Mouse (Mus musculus) heart, postnatal 14 days (tissue): Measurements from ENCODE around the gene Plekhb1. TPM values are rescaled to one million over a fixed set of nuclear protein-coding genes. Genes with fewer than 3 reads are reported as not detected.

ENCODE experiments used
- DNase-seq, 2 experiments: peaks; one replicate each; pipeline ENCODE4 v3.0.0; 2021 to 2022
- intact Hi-C: fragments of 180-260 bp; cut with DNase I; formaldehyde crosslinking; loops from one replicate; pipeline ENCODE4 v1.15.1; 2025
- total RNA-seq, 2 experiments: library from RNA; stranded (reverse); gene quantifications; 2 replicates each; pipeline ENCODE4 v1.2.3; 2021

Gene Plekhb1
- total RNA-seq, 2 experiments from 2014 or later, result 1.8 to 2.3 TPM

DNA sequence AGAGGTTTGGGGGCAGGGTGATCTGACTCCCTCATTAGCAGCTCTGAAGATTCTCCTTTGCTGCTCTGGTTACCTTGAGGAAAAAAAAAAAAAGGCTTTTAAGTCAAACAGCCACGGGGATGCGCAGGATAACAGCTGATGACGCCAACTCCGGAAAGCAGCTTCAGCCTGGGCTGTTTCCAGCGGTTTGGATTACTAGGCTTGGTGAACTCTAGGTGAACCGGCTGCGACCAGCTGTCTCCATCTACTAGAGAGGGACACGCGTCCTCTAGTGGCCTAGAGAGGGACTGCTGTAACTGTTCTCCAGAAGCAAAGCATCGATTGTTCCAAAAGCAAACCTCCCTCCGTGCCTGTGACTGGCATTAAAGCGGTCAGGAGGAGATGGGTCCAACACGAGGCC, 976 bp upstream of the Plekhb1 start:
- DNase-seq, result peak; percentile 88 to 95
- intact Hi-C loops, result loop anchor here (1.0 kb wide), 1 partner anchor 143 kb away; no protein-coding TSS in a partner anchor

DNA sequence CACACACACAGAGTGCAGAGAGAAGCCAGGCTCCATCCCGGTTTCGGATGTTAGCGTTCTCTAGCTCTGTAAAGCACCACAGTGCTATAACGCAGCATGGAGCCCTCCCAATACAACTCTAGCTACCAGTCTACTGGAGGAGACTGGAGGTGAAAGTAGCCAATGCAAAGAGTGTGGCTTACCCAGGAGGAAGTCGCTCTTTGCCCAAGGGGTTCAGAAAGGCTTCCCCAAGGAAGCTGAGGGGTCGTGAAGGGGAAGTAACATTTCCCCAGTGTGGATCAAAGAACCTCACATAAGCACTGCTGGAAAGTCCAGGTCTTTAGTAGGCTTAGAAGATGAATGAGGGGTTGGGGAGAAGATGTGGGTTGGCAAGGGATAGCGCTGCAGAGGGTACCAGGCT, 950 bp downstream of the Plekhb1 start:
- intact Hi-C loops, result no loop called here
- DNase-seq, result no peak

DNA sequence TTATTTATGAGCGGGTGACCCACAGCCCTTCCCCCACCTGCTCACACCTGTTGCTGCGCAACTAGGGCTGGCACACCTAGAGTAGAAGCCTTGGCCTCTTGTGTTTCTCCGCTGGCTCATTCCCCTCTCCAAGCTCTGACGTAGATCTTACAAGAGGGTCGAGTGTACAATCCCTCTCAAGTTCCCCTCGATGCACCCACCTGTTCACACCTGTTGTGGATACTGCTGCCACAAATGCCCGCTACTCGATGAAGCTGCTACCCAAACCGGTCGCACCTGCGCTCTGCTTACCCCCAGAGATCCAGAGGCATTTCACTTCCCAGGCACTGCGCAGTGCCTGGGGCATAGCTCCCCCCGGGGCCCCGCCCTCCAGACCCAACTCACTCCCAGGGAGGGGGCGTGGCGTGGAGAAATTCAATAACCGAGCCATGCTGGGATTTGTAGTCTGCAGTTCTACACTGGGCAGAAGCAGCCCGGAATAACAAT, 4.1 kb downstream of the Plekhb1 start:
- intact Hi-C loops, result no loop called here
- DNase-seq, result no peak

DNA sequence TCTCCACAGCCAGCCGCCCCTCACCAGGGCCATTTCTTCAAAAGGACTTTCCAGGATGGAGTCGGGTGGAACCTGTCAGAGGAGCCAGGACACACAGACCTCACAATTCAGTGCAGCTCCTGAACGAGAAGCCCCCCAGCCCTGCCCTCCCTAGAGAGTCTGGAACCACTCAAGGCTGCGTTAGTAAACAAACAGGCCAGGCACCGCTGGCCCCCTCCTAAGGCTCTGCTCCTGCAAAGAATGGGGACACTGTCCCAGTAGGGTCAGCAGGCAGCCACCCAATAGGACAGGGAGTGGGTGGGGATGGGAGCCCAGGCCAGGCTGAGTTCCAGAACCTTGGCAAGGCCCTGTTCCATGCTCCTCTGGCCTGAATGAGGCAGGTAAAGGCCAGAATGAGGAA, 5.5 kb downstream of the Plekhb1 start:
- DNase-seq, result no peak
- intact Hi-C loops, result no loop called here

DNA sequence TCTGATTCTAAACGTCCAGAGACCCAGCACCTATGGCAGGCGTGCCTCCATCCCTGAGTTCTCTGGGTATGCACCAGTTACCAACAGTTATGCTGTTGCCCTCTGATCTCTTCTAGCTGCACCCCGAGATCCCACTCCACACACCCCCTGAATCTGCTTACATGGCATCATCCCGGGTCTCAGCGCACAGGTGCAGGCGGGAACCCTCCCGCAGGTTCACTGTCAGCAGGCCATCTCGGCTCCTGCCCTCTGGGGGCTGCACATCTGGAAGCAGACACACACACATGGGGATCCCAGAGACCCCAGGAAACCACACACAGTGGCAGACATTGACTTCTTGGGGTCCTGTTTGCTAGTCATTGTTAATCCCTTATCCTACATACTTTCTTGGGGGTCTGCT, 7.8 kb downstream of the Plekhb1 start:
- no peak for DNase-seq
- intact Hi-C loops, result no loop called here

DNA sequence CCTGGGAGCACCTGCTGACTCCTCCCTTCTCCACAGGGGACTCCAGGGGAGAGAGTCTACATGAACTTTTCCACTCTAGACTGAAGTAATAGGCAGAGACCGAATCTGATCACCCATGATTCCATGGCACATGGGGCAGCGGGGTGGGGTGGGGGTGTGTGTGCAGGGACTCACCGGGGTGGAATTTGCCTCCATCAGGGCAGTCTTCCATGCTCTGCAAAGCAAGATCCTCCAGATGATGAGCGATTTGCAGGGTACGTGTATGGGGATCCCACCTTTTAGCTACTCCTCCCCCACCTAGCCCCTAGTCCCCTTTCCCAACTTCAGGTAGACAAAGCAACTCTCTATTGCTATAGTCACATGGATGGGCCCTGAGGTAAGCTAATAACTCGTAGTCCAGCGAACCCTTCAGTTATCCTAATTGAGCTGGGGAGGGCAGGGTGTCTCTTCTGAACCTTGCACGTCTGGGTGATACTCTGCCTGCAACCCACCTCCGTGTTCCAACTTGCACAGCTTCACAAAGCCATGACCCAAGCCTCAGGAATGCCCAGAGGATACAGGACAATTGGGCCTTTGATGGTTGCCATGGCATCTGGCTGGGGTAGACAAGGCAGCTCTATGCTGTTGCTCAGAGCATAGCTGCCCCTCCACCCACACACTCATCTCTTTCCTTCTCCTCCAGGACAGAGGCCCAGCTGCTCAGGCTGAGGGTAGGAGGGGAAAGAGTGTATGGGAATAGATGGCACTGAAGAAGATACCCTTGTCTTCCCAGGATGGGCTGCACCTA, 8.5 kb downstream of the Plekhb1 start:
- intact Hi-C loops, result no loop called here
- no peak for DNase-seq

DNA sequence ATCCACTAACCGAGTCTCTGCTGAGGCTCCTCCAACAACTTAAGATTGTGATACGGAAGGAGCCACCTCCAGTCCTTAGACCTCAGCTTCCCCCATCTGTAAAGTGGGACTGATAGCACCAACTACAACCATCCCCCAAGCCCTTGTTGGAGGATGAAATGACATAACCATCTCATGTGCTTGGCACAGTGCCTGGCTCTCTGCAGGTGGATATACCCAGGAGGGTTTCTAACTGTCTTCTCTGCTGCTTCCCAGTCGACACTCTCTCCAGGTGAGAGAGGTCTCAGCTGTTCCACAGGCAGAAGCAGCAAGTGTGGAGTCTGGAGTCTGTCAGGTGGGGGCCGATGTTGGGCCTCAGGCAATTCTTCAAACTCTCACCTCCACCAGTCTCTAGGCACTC, 11.2 kb downstream of the Plekhb1 start:
- intact Hi-C loops, result no loop called here
- DNase-seq, result no peak

DNA sequence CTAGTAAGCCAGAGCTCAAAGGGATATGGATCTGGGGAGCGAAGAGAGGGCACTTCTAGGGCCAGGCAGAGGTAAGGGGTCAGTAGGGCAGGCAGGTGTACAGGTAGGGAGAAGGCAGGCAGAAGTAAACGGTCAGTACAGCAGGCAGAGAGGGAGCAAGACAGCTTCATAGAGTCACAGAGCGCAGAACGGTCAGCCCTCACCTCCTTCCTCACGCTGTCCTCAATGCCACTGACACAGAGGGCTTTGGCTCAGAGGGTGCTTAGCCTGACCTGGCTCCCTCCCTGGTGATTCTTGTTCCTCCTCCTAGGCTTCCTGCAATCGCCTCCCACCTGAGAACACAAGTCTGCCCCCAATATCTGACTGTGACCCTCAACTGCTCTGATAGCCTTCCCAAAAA, 11.8 kb downstream of the Plekhb1 start:
- intact Hi-C loops, result no loop called here
- DNase-seq, result no peak

DNA sequence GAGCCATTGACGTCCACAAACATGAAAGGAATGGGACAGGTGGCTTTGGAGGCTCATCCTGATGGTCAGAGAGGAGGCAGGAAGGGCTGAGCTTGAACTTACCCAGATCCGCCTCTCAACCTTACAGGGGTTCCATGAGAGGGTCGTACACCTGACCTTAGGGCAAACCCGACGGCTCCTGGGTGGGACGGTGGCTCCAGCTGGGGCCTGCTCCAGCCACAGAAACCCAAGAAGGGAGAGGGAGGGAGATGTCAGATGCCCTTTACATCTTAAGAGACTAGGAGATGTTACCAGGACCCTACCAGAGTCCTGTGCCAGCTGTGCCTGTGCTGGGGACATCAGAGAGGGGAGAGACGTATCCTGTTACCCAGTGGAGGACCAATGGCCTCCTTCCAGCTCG, 12.4 kb downstream of the Plekhb1 start:
- no peak for DNase-seq
- intact Hi-C loops, result loop anchor here (10.0 kb wide), 1 partner anchor 225 kb away; no protein-coding TSS in a partner anchor

DNA sequence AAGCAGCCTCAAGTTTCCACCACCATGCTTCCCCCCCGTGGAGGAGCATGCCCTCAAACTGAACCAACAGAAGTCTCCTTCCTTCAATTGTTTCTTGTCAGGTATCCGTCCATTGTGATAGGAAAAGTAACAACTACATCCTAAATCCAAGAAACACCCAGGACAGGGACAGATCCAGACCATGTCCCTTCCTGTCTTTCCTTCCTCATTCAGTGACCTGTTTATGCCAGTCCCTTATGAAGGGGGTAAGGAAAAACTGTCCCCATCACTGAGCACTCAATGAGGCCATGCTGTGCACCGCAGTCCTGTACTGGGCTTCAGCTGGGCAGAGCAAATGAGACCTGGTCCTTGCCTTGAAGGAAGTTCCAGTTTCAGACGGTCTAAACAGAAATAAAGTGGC, 13.1 kb downstream of the Plekhb1 start:
- DNase-seq, result no peak
- intact Hi-C loops, result loop anchor here (10.0 kb wide), 1 partner anchor 224 kb away; no protein-coding TSS in a partner anchor

DNA sequence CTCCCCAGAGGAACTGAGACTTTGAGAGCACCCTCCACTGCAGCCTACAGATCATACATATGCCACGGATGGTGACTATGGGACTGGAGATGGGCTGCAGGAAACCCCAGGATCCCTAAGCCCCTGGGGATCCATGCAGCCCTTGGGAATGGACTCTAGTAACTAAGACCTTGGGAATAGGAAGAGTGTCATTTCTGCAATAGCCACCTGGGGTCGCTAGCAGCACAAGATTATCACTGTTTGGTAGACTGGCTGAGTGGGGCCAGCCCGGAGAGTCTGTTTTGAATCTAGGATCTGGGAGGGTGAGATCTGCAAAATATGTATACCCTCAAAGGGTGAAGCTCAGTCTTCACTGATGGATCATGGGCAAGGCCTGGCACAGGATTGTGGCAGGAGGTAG, 17.1 kb downstream of the Plekhb1 start:
- intact Hi-C loops, result loop anchor here (1.0 to 10.0 kb wide), 3 partner anchors 19 to 220 kb away; no protein-coding TSS in a partner anchor
- DNase-seq, result peak; percentile 58 to 79

DNA sequence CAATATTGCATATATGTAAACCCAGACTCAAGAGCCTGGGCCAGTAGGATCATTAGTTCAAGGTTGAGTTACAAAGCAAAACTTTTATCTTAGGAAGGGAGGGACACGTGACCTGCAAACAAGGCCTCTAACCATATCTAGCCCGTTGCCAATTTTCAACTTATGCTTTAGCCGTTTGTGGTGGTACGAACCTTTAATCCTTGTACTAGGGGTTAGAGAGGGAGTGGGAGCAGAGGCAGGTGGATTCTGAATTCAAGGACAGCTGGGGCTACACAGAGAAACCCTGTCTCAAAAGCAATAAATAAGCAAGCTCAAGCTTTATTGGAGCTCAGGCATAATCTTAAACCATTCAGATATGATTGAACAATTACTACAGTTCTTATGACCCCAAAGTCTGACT, 19.8 kb downstream of the Plekhb1 start:
- DNase-seq, result no peak
- intact Hi-C loops, result loop anchor here (10.0 kb wide), 1 partner anchor 218 kb away; no protein-coding TSS in a partner anchor

DNA sequence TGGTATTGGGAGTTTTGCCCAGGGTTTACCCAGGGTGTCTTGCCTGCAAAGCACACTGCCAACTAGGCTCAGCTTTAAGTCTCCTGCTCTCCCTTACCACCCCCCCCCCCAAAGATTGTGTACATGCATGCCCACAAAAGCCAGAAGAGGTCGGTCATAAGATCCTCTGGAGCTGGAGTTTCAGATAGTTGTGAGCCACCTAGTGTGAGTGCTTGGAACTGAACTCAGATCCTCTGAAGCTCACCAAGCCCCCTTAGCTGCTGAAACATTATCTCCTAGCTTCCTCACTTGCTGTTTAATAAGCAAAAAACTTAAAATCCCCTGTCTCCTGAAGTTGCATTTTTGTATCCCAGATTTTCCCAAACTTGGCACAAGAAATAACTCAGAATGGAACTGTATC, 24.6 kb downstream of the Plekhb1 start:
- DNase-seq, result peak in 1 of 2 experiments; percentile 49
- intact Hi-C loops, result loop anchor here (2.0 to 5.0 kb wide), 2 partner anchors 60 to 115 kb away; no protein-coding TSS in a partner anchor

DNA sequence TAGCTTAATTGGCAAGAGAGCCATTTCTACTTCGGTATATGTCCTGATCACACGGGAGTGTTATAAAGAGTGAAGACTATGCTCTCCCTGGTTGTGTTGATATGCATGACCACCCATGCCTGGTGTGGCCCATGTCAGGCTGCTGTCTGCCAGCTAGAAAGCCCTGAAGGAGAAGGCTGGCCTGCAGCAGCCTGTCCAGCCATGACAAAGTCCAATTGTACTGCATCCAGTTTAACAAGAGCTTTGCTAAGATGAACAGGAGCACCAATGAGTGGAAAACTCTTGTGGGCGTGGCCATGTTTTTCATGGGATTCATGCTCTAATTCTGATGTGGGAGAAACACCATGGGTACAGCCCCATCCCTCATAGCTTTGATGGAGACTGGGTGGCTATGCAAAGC, 37.7 kb downstream of the Plekhb1 start:
- DNase-seq, result no peak
- intact Hi-C loops, result no loop called here

DNA sequence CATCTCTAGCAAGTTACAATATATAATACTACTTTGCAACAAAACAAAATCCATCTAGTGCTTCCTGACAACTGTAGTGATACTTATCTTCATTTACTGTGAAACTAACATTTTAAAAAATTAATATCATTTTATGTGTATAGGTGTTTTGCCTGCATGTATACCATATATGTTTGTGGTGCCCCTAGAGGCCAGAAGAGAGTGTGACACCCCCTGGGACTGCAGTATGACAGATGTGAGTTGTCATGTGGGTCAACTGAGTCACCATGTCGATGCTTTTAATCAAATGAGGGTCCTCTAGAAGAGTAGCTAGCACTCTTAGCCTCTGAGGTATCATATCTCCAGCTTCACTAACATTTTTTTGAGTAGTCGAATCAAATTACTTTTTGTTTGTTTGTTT, 39.9 kb downstream of the Plekhb1 start:
- DNase-seq, result no peak
- intact Hi-C loops, result no loop called here

DNA sequence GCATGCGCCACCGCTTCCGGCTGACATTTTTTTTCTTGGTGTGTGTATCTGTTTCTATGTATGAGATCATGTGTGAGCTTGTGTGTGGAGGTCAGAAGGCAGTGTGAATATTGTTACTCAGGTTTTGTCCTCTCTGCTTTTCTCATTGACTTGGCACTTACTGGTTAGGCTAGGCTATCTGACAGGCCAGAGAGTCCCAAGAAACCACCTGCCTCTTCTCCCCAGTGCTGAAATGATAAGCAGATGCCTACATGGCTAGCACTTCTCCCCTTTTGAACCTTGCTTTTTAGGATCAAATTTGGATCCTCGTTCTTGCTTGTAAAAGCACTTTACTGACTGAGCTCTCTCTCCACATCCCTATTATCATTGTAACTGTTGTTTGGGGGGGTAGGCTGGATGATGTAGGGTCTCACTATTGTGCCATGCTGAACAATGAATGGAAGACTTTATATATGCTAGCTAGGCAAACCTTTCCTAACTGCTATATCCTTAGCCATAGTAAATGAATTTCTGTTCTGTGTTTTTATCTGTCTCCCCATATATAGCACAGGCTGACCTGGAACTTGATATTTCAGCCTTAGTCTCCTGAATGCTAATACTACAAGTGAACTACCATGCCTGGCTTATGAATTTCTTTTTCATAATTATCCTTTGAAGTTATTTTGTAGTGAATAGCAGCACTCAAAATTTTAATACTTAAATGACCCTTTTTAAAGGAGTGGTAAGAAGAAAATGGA, 45.9 kb downstream of the Plekhb1 start:
- DNase-seq, result no peak
- intact Hi-C loops, result no loop called here

DNA sequence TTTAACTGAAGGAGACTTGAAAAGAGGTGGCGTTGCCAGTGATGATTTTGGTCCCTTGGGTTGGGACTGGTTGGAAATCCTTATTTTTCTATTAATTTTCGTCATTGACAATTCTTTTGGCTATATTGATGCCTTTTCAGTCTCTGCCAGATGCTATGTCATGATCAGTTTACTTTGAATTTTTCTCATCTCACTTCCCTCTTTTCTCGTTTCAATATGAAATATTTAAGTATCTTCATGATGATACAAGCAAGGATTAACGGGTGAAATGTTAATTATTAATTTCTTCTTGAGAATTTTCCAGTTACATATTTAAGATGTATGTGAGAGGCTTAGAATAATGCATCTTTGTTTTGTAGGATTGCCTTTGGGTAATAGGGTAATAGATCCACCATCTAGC, 53.3 kb downstream of the Plekhb1 start:
- DNase-seq, result no peak
- intact Hi-C loops, result no loop called here

DNA sequence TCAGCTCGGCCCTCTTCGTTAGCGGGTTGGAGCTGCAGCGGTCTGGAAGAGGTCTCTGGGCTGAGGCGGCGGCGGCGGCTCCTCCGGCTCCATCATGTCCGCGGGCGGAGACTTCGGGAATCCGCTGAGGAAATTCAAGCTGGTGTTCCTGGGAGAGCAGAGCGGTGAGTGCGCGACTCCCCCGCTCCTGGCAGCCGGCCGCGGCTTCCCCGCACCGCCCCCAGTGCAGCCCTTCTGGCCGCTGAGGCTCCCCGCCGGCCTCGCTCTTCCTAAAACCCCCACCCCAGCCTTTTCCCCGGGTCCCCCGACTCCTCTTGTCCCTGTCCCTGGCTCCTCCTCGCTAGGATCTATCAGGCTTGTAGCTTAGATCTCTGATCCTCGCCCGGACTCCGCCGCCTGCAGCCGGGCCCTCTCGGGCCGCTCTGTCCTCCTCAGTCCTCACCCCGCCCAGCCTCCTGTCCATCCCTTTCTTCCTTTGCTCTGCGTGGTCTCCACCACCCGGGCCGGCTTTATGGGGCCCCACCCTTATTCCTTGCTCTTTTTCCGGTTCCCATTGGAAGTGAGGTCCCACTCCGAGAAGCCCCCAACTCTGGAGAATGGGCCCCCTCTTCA, 54.0 kb downstream of the Plekhb1 start, which contains the start of gene Mrpl48:
Mrpl48 (minus strand) TSS at position 172 of the 612 bp plus-strand sequence.
- DNase-seq, result peak; percentile 72 to 73
- intact Hi-C loops, result no loop called here

DNA sequence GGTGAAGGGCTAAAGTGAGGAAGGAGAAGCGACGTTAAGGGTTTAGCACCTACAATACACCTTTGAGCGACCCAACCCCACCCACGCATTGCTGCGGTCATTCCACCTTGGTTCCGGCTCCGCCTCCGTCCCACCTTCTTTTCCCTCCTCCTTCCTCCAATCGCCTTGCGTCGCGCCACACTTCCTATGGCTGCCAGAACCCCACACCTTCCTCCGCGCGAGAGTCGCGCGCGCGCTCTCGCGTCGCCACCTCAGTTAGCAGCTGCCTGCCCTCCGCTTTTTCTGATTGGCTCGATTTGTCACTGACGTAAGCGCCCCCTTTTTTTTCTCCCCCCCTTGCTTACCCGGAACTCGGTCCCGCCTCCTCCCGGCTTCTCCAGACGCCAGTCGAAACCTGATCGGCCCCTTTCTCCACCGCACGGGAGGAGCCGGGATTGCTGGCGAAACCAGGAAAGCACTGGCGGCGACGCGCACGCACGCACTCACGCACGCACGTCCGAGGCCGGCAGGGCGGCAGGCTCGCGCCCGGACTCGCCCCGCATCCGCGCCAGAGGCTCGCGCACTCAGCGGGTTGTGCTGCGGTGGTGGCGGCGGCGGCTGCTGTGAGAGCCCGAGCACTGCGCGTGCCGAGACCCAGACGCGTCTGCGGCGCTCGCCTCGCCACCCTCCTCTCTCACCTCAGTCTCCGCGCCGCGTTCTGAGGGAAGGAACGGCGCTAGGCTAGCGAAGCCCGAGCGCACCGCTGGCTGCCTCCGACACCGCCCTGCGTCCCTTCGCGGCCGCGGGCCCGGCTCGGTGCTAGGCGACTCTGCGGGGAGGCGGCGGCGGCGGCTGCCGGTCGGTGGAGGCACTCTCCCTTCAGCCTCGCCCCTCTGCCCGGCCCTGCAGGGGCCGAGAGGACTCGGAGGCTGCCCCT, 54.7 kb downstream of the Plekhb1 start, which contains the start of gene Rab6a:
Rab6a (plus strand) TSS at position 197 of the 916 bp plus-strand sequence.
- intact Hi-C loops, result loop anchor here (2.0 kb wide), 1 partner anchor 17 kb away; no protein-coding TSS in a partner anchor
- peak; percentile 97 for DNase-seq

DNA sequence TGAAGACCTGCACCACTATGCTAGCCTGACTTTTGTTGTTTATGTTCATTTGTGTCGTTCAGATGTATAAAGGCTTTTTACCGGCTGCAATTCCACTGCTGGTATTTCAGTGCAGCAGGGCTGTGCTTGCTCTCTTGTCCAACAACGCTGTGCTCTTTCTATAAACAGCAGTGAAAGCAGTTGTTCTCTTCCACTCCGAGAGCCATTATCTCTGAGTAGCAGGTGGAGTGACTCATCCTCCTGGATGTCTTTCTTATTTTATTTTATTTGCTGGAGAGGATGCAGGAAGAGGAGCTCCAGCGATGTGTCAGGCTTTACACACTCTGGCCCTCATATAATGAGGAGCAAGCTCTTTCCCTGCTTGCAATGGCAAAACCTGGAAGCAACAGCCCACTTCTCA, 62.0 kb downstream of the Plekhb1 start:
- DNase-seq, result no peak
- intact Hi-C loops, result no loop called here
